Mouse (Mus musculus) heart, adult 18-20 months (tissue): ENCODE data around the gene Gpr157. TPM values are rescaled to one million over a fixed set of nuclear protein-coding genes. Genes with fewer than 3 reads are reported as not detected.

Experiments used
- DNase-seq, 2 experiments: peaks; one replicate each; pipeline ENCODE4 v3.0.0; 2021 to 2022; ENCODE audit warnings: mixed read lengths in 1 of 2
- total RNA-seq, 2 experiments: library from RNA; stranded (reverse); gene quantifications; 2 replicates each; pipeline ENCODE4 v1.2.3; 2021

Gene Gpr157
- total RNA-seq, 2 experiments from 2014 or later = 36.5 to 43.7 TPM

GRCm38 (mm10) chr4:150109636-150110035 lies 22.5 kb downstream of the Gpr157 start:
- DNase-seq = no peak

- peak in 1 of 2 experiments; percentile 36 for DNase-seq
Observed at GRCm38 (mm10) chr4:150110373-150110772, 23.2 kb downstream of the Gpr157 start.

- peak in 1 of 2 experiments; percentile 80 for DNase-seq
Observed at GRCm38 (mm10) chr4:150112867-150113266, 25.7 kb downstream of the Gpr157 start.

- no peak for DNase-seq
Observed at GRCm38 (mm10) chr4:150114505-150115061, 27.4 kb downstream of the Gpr157 start.

- DNase-seq = peak in 1 of 2 experiments; percentile 31
Observed at GRCm38 (mm10) chr4:150117311-150117710, 30.1 kb downstream of the Gpr157 start.

- no peak for DNase-seq
Observed at GRCm38 (mm10) chr4:150118163-150118562, 31.0 kb downstream of the Gpr157 start.

GRCm38 (mm10) chr4:150119055-150119454 lies 31.9 kb downstream of the Gpr157 start, which contains the start of gene Slc2a5:
Gene Slc2a5 (plus strand): TSS chr4:150119283.
- no peak for DNase-seq

GRCm38 (mm10) chr4:150119640-150120039 lies 32.5 kb downstream of the Gpr157 start:
- no peak for DNase-seq

GRCm38 (mm10) chr4:150120173-150120833 lies 33.1 kb downstream of the Gpr157 start:
- no peak for DNase-seq

- DNase-seq = no peak
Observed at GRCm38 (mm10) chr4:150121430-150121829, 34.3 kb downstream of the Gpr157 start.

- no peak for DNase-seq
Observed at GRCm38 (mm10) chr4:150122476-150122875, 35.3 kb downstream of the Gpr157 start.

GRCm38 (mm10) chr4:150126373-150126772 lies 39.2 kb downstream of the Gpr157 start:
- DNase-seq = no peak

- DNase-seq = no peak
Observed at GRCm38 (mm10) chr4:150127894-150128293, 40.7 kb downstream of the Gpr157 start.

- no peak for DNase-seq
Observed at GRCm38 (mm10) chr4:150128571-150128970, 41.4 kb downstream of the Gpr157 start.

- DNase-seq = no peak
Observed at GRCm38 (mm10) chr4:150130661-150131060, 43.5 kb downstream of the Gpr157 start.

- DNase-seq = peak; percentile 31 to 36
Observed at GRCm38 (mm10) chr4:150132692-150133271, 45.6 kb downstream of the Gpr157 start.

- DNase-seq = no peak
Observed at GRCm38 (mm10) chr4:150135254-150135653, 48.1 kb downstream of the Gpr157 start.

GRCm38 (mm10) chr4:150136693-150137092 lies 49.5 kb downstream of the Gpr157 start:
- peak; percentile 47 to 80 for DNase-seq

GRCm38 (mm10) chr4:150137368-150138083 lies 50.4 kb downstream of the Gpr157 start:
- DNase-seq = no peak

GRCm38 (mm10) chr4:150138084-150138543 lies 50.9 kb downstream of the Gpr157 start:
- peak; percentile 28 to 49 for DNase-seq

- DNase-seq = no peak
Observed at GRCm38 (mm10) chr4:150139090-150139489, 51.9 kb downstream of the Gpr157 start.

- no peak for DNase-seq
Observed at GRCm38 (mm10) chr4:150140346-150140745, 53.2 kb downstream of the Gpr157 start.

GRCm38 (mm10) chr4:150144242-150144641 lies 57.1 kb downstream of the Gpr157 start:
- DNase-seq = no peak
